Mouse (Mus musculus): ENCODE measurements around the gene Slain1.

- TF ChIP-seq CTCF (IDR thresholded peaks at IDR 0.05; ENCODE audit: low read depth) (no peak), EP300 (IDR thresholded peaks at IDR 0.05; ENCODE audit: low read depth) (no peak)
Measured at GRCm38 (mm10) chr14:103697101-103697500, 47.1 kb downstream of the Slain1 start.
